Mouse (Mus musculus) forebrain, embryonic 12.5 days (tissue): ENCODE data around the gene Mlxipl. TPM values are rescaled to one million over a fixed set of nuclear protein-coding genes. Genes with fewer than 3 reads are reported as not detected.

Experiments used
- ATAC-seq: fragments of 200-750 bp; cut with Nextera tagmentation; 2 replicates; pipeline ENCODE4 v1.8.0; 2017; ENCODE audit warnings: moderate TSS enrichment; ENCODE audit not compliant: low FRiP score
- H3K27ac ChIP-seq: fragments of 300-500 bp; sonication (generic); 2 replicates; pipeline ENCODE4 v1.5.1; 2016; ENCODE audit warnings: mild to moderate bottlenecking
- H3K27me3 ChIP-seq: fragments of 300-500 bp; sonication (generic); 2 replicates; pipeline ENCODE4 v1.6.1; 2016; ENCODE audit warnings: mild to moderate bottlenecking
- H3K36me3 ChIP-seq: fragments of 300-500 bp; sonication (generic); replicated peaks from 2 replicates; pipeline ENCODE4 v1.6.1; 2016; ENCODE audit warnings: mild to moderate bottlenecking
- H3K4me1 ChIP-seq: fragments of 300-500 bp; sonication (generic); 2 replicates; pipeline ENCODE4 v1.6.1; 2016
- H3K4me2 ChIP-seq: fragments of 300-500 bp; sonication (generic); 2 replicates; pipeline ENCODE4 v1.6.1; 2016; ENCODE audit warnings: mild to moderate bottlenecking, moderate library complexity
- H3K4me3 ChIP-seq: fragments of 300-500 bp; sonication (generic); replicated peaks from 2 replicates; pipeline ENCODE4 v1.5.1; 2016; ENCODE audit warnings: mild to moderate bottlenecking
- H3K9ac ChIP-seq: fragments of 300-500 bp; sonication (generic); 2 replicates; pipeline ENCODE4 v1.6.1; 2016; ENCODE audit warnings: mild to moderate bottlenecking
- H3K9me3 ChIP-seq: fragments of 300-500 bp; sonication (generic); 2 replicates; pipeline ENCODE4 v1.6.1; 2016
- WGBS: fragments of 180-500 bp; shearing (Covaris S2); methylation state at CpG from one replicate; pipeline ENCODE4 v1.1.7; 2016; 5-methylcytosine and 5-hydroxymethylcytosine counted together
- polyA plus RNA-seq: library from polyadenylated mRNA; unstranded; fragments of >200 nt; fragmentation: Nextera tagmentation; extraction: Ambion mirVana; gene quantifications from 2 replicates; pipeline ENCODE4 v1.2.1, GENCODE M21; 2016

Gene Mlxipl
- polyA plus RNA-seq, 1 experiment from 2014 or later: 2.7 TPM

DNA sequence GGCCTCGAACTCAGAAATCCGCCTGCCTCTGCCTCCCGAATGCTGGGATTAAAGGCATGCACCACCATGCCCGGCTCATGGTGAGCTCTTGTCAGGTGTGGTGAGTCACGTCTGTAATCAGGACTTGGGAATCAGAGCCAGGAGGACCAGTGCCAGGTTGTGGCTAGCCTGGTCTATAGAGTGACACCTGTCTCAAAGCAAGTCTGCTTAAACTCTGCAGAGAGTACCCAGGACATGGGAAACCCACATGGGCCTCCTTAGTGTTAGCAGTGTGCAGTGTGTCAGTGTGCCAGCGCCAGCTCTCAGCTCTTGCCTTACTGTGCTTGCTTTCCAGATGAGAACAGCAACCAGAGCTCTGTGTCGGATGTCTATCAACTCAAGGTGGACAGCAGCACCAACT is 89.9 kb downstream of the Mlxipl start:
- Histone ChIP-seq H3K27ac (no peak overlapping the region), H3K27me3 (no peaks in the 10 kb centered on the region), H3K36me3 (peaks cover 74% of the 10 kb centered on the region), H3K9ac (no peak overlapping the region), H3K4me3 (no peak overlapping the region), H3K9me3 (no peaks in the 10 kb centered on the region), H3K4me1 (no peaks in the 10 kb centered on the region), H3K4me2 (no peak overlapping the region)
- ATAC-seq: no peak
- WGBS: 87% methylated on average over 7 of the region's 7 CpGs

DNA sequence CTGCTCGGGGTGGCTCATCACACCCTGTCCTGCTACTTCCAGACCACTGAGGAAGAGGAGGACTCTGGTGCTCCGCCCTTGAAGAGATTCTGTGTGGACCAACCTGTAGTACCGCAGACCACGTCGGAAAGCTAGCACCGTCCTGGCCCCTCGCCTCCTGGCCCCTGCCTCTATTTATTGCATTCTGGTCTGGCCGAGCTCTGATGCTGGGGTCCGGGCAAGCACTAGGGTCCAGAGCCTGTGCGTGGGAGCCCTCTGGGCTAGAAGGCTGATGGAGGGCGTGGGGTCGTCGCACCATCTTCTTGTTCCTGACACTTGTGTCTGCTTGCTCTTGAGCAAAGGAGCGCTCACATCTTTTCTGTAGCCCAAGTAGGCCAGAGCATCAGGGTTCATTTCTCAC is 91.1 kb downstream of the Mlxipl start:
- Histone ChIP-seq H3K9ac (no peak overlapping the region), H3K27ac (no peak overlapping the region), H3K4me1 (0 out of 2 replicates have a peak, but pooled peaks cover under 1% of the 10 kb centered on the region), H3K4me2 (no peak overlapping the region), H3K27me3 (no peaks in the 10 kb centered on the region), H3K9me3 (peaks cover 4% of the 10 kb centered on the region; the same call in 1 of the 2 replicates), H3K4me3 (no peak overlapping the region), H3K36me3 (peaks cover 64% of the 10 kb centered on the region)
- no peak for ATAC-seq
- WGBS: 94% methylated on average over 14 of the region's 14 CpGs

DNA sequence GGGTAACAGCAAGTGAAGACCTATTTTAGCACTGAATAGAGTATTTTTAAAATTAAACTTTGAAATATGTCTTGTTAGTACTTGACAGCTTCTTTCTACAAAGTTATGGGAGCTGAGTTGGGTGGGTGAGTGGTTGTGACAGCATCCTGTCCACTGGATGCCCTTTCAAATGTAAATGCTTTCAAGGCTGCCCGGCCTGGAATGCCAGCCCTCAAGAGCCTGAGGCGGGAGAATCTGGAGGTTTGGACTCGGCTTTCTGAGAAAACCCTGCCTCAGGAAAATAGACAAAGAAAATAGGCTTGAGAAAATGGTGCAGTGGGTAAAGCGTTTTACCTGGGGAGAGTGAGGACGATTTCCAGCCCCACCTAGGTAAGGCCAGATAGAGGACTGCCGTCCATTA is 92.1 kb downstream of the Mlxipl start:
- no peak for ATAC-seq
- H3K4me3 ChIP-seq: no peak overlapping the region
- H3K27me3 ChIP-seq: no peaks in the 10 kb centered on the region
- H3K4me1 ChIP-seq: 0 out of 2 replicates have a peak, but pooled peaks cover 3% of the 10 kb centered on the region
- peaks cover 59% of the 10 kb centered on the region for H3K36me3 ChIP-seq
- 68% methylated on average over 6 of the region's 6 CpGs for WGBS
- H3K9ac ChIP-seq: no peak overlapping the region
- H3K4me2 ChIP-seq: no peak overlapping the region
- no peak overlapping the region for H3K27ac ChIP-seq
- peaks cover 4% of the 10 kb centered on the region; the same call in 1 of the 2 replicates for H3K9me3 ChIP-seq

DNA sequence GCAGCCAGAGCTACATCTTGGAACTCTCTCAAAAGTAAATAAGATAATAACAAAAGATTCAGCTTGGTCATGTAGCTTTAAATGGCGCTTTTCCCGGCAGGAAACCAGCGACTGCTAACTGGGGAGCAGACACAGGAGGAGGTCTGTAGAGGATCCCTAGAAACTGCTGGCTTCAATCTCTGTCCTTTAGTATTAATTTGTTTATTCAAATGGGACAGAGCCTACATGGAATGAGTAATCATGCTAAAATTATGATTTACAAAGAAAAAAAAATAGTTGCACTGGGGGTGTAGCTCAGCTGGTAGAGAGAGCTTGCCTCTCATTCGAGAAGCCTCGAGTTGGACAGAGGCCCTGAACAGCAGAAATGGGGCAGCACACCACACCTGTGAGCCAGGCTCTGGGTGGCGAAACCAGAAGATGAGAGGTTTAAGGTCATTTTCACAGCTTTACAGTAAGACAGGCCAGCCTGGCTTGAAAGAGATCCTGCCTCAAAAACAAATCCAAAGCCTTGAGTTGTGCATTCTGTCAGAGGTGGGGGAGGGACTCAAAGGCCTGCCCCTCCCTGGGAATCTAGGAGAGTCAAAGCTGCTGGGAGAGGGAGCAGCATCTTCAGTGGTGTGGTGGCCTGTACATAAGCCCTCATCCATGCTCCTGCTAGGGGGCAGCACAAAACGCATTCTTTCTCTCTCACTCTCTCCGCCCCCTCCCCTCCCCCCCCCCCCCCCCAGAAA is 93.6 kb downstream of the Mlxipl start:
- ATAC-seq: no peak
- peaks cover 43% of the 10 kb centered on the region for H3K36me3 ChIP-seq
- no peak overlapping the region for H3K4me3 ChIP-seq
- H3K9ac ChIP-seq: no peak overlapping the region
- H3K27me3 ChIP-seq: no peaks in the 10 kb centered on the region
- WGBS: 62% methylated on average over 8 of the region's 8 CpGs
- no peak overlapping the region for H3K4me2 ChIP-seq
- 0 out of 2 replicates have a peak, but pooled peaks cover 3% of the 10 kb centered on the region for H3K4me1 ChIP-seq
- no peak overlapping the region for H3K27ac ChIP-seq
- H3K9me3 ChIP-seq: peaks cover 4% of the 10 kb centered on the region; the same call in 1 of the 2 replicates

DNA sequence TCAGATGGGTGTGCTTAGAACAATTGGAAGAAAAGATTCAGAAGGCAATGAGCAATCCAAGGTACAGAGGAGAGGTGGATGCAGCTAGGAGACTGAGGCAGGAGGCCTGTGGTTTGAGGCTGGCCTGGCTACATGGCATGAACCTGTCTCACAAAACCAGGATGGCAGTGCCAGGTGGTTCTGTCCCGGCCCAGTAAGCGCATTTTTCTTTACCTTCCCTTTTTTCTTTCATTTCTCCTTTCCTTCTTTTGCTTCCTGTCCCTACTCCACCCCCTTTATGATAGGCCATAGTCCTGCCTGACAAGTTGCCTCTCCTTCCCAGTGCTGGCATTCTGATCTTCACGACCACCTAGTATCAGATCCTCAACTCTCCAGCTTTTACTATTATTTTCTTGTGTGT is 95.3 kb downstream of the Mlxipl start:
- Histone ChIP-seq H3K4me1 (peaks cover 19% of the 10 kb centered on the region), H3K27ac (no peak overlapping the region), H3K27me3 (no peaks in the 10 kb centered on the region), H3K9ac (no peak overlapping the region), H3K4me3 (no peak overlapping the region), H3K9me3 (peaks cover 4% of the 10 kb centered on the region; the same call in 1 of the 2 replicates), H3K4me2 (no peak overlapping the region), H3K36me3 (peaks cover 34% of the 10 kb centered on the region)
- ATAC-seq: no peak
- 96% methylated on average over 3 of the region's 3 CpGs for WGBS

DNA sequence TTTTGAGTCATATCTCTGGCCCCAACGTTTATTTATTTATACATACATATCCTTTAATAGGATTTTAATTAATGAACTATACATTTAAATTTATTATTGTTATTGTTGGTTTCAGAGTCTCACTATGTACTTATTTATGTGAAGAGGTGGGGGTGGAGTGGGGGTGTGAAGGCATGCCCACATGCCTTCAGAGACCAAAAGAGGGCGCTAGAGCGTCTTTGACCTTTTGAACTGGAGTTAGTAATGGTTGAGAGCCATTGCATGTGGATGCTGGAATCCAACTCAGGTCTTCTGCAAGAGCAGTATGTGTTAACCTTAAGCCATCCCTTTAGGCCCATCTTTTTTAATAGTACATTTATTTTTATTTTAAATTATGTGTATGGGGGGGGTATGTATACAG is 95.9 kb downstream of the Mlxipl start:
- H3K36me3 ChIP-seq: peaks cover 31% of the 10 kb centered on the region
- no peak overlapping the region for H3K27ac ChIP-seq
- 33% methylated on average over 3 of the region's 3 CpGs for WGBS
- peaks cover 4% of the 10 kb centered on the region; the same call in 1 of the 2 replicates for H3K9me3 ChIP-seq
- H3K4me1 ChIP-seq: peaks cover 21% of the 10 kb centered on the region
- H3K4me3 ChIP-seq: no peak overlapping the region
- H3K4me2 ChIP-seq: no peak overlapping the region
- H3K27me3 ChIP-seq: no peaks in the 10 kb centered on the region
- no peak overlapping the region for H3K9ac ChIP-seq
- no peak for ATAC-seq

DNA sequence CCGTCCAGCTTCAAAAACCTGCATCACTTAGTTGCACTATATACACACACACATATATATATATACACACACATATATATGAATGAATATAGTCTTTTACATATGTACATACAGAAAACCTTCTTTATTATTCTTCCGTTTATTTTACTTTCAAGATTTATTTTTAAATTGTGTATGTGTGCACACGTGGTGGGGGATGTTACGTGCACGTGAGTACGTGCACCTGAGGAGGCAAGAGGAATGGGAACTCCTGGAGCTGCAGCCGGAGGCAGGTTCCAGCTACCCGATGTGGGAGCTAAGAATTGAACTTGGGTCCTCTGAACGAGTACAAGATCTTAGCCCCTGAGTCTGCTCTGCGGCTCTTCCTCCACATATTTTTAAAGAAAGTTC is 96.5 kb downstream of the Mlxipl start:
- WGBS: 20% methylated on average over 10 of the region's 10 CpGs
- peak; percentile 4; the same call in 1 of the 2 replicates for ATAC-seq
- Histone ChIP-seq H3K9me3 (peaks cover 4% of the 10 kb centered on the region; the same call in 1 of the 2 replicates), H3K27ac (peak overlapping the region; percentile 95), H3K27me3 (no peaks in the 10 kb centered on the region), H3K4me1 (peaks cover 22% of the 10 kb centered on the region), H3K36me3 (peaks cover 28% of the 10 kb centered on the region), H3K9ac (peak overlapping the region; percentile 96), H3K4me2 (peak overlapping the region; percentile 77), H3K4me3 (peak overlapping the region; percentile 88)

DNA sequence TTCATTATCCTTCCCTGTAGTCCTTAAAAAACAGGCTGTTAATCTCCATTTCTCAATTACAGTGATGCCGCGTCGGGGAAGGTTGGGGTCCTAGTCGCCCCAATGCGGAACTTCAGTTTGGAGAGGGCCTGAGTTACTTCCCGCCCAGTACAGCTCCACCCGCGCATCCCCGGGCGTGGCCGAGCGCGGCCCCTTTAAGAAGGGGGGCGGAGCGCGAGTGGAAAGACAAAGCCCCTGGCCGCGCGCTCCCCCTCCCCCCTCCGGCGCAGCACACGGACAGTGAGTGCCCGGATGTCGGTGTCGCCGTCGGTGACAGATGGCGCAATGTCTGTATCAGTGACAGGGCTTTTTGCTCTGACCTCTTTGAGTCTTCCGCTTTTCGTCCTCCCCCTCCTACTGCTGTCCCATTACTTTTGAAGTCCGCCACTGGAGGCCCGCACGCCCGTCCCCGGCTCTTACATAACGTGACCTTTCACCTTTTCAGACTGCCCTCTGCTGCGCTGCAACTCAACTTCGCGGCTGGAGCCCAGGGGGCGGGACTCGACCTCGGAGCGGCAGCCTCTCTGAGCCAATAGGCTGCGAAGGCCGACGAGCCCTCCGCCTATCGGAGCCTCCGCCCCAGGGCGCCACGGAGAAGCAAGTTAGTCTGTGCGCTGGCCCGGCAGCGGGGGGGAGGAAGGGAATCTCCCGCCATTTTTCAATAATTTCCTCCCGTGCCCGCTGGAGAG is 97.1 kb downstream of the Mlxipl start, which contains the start of gene Baz1b:
Gene Baz1b (plus strand): TSS at position 644 of the 728 bp plus-strand sequence.
- Histone ChIP-seq H3K27ac (peak within 1 kb of the TSS; percentile 95), H3K36me3 (peaks cover 24% of the 10 kb centered on the region), H3K4me1 (peaks cover 26% of the 10 kb centered on the region), H3K9me3 (peaks cover 4% of the 10 kb centered on the region; the same call in 1 of the 2 replicates), H3K4me3 (peak within 1 kb of the TSS; percentile 88), H3K4me2 (peak within 1 kb of the TSS; percentile 77), H3K9ac (peak within 1 kb of the TSS; percentile 96), H3K27me3 (no peaks in the 10 kb centered on the region)
- under 1% methylated on average over 57 of the region's 57 CpGs for WGBS
- peak; percentile 97 for ATAC-seq

DNA sequence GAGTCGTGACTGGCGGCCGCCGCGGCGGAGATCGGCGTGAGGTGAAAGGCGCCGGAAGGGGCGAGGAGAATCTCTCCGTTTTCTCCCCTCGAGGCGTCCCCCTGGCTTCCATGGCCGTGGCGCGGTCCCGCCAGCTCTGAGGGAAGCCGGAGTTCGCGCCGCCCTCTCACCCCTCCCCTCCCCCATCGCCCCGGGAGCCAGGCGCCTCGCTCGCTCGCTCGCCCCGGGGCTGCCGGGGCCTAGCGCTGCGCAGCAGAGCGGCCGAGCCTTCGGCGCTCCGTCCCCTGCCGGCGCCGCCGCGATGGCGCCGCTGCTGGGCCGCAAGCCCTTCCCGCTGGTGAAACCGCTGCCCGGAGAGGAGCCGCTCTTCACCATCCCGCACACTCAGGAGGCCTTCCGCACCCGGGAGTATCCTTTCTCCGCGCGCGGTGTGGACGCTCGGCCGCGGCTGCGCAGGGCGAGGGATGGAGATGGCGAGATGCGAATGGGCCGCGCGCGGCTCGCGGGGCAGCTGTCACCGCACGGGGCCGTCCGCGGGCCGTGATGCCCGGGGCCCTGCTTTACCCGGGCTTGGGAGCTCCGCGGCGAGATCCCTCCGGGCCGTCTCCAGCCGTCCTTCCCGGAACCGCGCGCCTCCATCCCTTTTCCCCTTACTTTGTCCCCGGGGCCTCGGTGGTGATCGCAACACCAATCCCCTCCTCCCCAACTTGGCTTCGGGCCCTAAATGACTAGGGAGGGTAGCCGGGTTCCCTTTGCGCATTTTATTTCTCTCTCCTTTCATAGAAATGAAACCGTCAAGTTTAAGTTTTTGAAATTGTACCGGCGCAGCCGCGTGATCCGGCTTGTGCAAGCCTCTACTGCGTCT is 97.9 kb downstream of the Mlxipl start:
- Histone ChIP-seq H3K9ac (peak overlapping the region; percentile 96), H3K4me3 (peak overlapping the region; percentile 88), H3K27ac (peak overlapping the region; percentile 95), H3K4me1 (peaks cover 34% of the 10 kb centered on the region), H3K36me3 (peaks cover 17% of the 10 kb centered on the region), H3K4me2 (peak overlapping the region; percentile 77), H3K27me3 (no peaks in the 10 kb centered on the region), H3K9me3 (peaks cover 4% of the 10 kb centered on the region; the same call in 1 of the 2 replicates)
- WGBS: under 1% methylated on average over 93 of the region's 102 CpGs
- peak; percentile 71 for ATAC-seq
